Mouse (Mus musculus) 3134 (cell line): Measurements from ENCODE around the gene Ms4a4d.
"Not testable (repeated sequence)": the region's sequence is repeated elsewhere in the genome, so short reads cannot be mapped to it uniquely, and the experiment has no call there.

ENCODE experiments used
- DNase-seq: peaks from one replicate; pipeline ENCODE4 v3.0.0-alpha.2; 2011; ENCODE audit warnings: low spot score; ENCODE audit not compliant: insufficient read length; ENCODE audit errors: extremely low read depth

The Ms4a4d gene

DNA sequence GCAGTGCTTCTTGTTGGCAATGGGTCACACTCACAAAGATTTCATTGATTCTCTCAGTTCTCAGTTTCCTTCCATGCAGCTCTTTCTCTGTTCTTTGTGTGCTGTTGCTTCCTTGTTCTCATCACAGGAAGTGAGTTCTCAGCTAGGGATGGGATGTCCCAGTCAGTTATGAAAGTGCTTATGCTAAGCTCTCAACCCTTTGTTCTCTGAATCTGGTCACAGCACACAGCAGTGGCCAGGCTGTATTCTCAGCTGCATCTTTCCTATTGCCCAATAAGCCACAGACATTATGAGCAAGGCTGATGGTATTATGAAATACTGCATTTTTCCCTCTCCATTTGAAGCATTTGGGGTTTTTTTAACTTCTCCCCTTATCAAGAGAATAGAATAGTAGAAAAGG lies 23.0 kb downstream of the Ms4a4d start:
- not testable (repeated sequence) for DNase-seq

DNA sequence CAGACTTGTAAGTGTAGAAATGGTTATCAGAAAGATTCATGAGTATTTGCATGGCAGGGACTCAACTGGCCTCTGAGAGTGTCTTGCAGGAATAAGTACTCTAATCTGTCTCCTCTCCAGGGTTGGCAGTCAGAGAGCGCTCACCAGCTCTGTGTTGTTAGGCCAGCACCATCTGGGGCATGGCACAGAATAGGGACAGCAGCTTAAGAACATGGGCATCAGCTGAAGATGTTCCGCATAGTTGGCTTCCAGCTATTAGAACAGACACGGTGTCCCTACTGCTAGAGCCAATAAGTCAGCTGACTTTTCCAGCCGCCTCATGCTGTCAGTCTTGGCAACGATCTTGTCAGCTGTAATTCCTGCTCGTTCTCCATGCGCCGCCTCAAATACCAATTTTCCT lies 38.4 kb downstream of the Ms4a4d start:
- no peak for DNase-seq

DNA sequence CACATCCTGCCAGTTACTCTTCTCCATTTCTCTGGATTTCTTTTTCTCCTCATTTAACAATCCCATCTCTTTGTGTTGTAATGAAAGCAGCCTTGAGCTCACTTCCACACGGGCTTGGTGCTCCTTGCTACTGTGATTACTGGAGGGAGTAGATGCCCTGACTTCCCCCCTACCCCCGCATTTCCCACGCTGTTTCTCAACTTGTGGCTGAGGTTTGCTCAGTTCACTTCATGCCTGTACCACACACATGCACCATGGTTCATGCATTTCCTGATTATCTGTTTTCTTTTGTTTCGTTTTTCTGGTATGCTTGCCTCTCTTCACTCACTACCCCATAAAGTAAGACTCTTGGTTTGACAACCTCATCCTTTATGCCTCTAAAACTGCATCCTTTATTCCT lies 52.6 kb downstream of the Ms4a4d start:
- no peak for DNase-seq

- DNase-seq: no peak
Observed at GRCm38 (mm10) chr19:11589891-11590449, 53.4 kb downstream of the Ms4a4d start.

DNA sequence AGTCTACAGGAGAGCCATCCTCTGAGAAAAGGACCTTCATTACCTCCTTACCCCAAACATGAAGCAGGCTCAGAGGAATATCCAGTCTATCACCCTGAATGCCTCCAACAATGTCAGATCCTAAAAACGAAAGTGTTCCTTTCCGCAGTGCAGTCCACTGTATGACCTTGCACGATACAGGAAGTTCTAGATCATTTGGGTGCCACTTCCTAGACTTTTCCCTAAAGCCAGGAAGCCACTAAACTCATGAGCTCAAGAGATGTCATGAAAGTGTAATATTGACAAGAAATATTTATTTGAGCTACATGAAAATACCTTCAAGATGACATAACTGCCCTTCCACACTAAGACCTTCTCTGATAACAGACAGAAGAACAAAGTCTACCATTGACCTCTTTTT lies 64.7 kb downstream of the Ms4a4d start:
- DNase-seq: no peak

GRCm38 (mm10) chr19:11602026-11602425 lies 65.4 kb downstream of the Ms4a4d start:
- DNase-seq: no peak

DNA sequence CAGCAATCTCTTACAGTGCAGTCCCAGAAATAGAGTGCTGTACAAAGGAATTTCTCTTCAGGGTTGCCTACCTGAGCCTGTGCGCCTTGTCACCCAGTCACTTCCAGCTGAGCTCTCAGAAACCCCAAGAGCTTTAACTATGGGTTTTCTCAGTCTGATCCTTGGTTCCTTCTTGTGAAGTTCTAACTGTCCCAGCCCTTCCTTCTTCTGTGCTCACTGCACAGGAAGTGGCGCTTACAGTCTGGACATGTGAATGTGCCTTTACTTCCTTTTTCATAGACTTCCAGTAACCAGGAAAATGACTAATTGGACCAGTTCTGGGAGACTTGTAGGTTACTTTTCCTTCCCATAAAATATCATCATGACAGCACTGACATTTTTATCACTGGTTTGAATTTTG lies 68.0 kb downstream of the Ms4a4d start, which contains the start of gene Ms4a6d:
Gene Ms4a6d, minus strand, starts transcription at position 247 of the 400 bp plus-strand sequence.
- DNase-seq: no peak
